Mouse (Mus musculus) stomach, postnatal 0 days (tissue): ENCODE data around the gene Ttc37.

Experiments
- CTCF ChIP-seq: IDR thresholded peaks from 2 replicates; pipeline ENCODE4 v1.5.1; 2016; ENCODE audit warnings: antibody characterized with exemption, low read depth, mild to moderate bottlenecking, moderate library complexity
- EP300 ChIP-seq: optimal IDR thresholded peaks from 2 replicates; pipeline ENCODE3; 2016; ENCODE audit warnings: antibody characterized with exemption

DNA sequence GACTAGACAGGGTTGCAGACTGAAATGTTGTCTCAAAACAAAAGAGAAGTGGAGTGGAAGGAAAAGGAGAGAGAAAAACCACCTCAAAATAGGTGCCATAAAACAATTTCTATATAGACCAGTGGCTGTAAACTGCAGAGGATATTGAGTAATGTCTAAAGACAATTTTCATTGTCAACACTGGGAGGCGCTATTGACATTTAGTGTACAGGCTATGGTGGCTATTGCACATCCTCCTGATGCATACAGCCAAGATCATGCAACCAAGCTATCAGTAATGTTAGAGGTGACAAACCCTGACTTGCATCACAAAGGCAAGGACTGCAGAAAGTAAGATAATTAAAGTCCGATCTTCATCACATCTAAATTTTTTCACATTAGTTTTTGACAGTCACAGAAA lies 116.9 kb downstream of the Ttc37 start:
- TF ChIP-seq CTCF (peak; percentile 75), EP300 (no peak)
